Mouse (Mus musculus) c-Kit-positive CD71-positive TER-119-negative erythroid progenitor cells, embryonic 14.5 days (primary cell): ENCODE measurements around the gene Atp13a1.

Source experiments
- DNase-seq: peaks from one replicate; pipeline ENCODE4 v3.0.0-alpha.2; 2013; ENCODE audit warnings: low read depth

Atp13a1 gene

GRCm38 (mm10) chr8:69849899-69850298, 58.9 kb downstream of the Atp13a1 start:
- no peak for DNase-seq

- no peak for DNase-seq
Observed at GRCm38 (mm10) chr8:69850926-69851506, 60.1 kb downstream of the Atp13a1 start.

GRCm38 (mm10) chr8:69853869-69854268, 62.9 kb downstream of the Atp13a1 start:
- DNase-seq = no peak
